In the genomic region with DNA sequence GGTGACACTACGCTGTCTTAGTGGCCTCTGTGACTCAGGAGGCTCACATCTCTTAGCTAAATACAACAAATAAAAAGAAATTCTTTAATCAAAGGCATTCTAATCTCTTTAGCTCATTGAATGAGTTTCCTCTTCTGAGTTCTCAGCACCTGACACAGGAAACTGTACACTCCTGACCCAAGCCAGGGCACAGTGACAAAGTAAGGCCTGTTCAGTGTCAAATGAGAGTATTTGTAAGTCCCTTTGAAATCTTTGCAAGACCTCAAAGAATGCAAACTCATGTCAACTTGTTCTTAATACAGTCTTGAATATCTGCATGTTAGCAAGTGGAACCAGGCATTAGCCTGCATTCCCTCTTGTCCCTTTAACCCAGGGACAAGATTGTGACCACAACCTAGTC, we compare ENCODE assay signal across 19 mouse cellular contexts. TPM values are rescaled to one million over a fixed set of nuclear protein-coding genes. Genes with fewer than 3 reads are reported as not detected.
DNase-seq lines count a peak whose midpoint lies in the region; ATAC-seq lines count a peak whose summit lies in the region.
"Had no signal": no experiment of that assay in that cellular context is flagged by ENCODE, and none has a peak within 500 bp of the region (broad histone marks: within the 10 kb centered on the region; RNA-seq: fewer than 3 reads in every experiment).

No protein-coding gene starts in this region.

- 71% methylated on average over 1 of the region's 1 CpGs for WGBS in midbrain, embryonic 11.5 days
- 77% methylated on average over 1 of the region's 1 CpGs for WGBS in midbrain, embryonic 15.5 days

- no peaks in the 10 kb centered on the region for H3K9me3 ChIP-seq in midbrain, embryonic 11.5 days (ENCODE audit: control insufficient read depth, low read length)
- H3K9me3 ChIP-seq in midbrain, embryonic 15.5 days, result no peaks in the 10 kb centered on the region
- H3K9me3 ChIP-seq: embryonic facial prominence, embryonic 13.5 days; forebrain, embryonic 13.5 days; forebrain, embryonic 15.5 days had no signal

- peak; percentile 58 for DNase-seq in heart, adult 11 months
- DNase-seq in heart, postnatal 4 days, result no peak
- peak; percentile 70 for DNase-seq in midbrain, embryonic 11.5 days (ENCODE audit: low spot score, missing footprints)
- DNase-seq in gastrocnemius, postnatal 25 days, result no peak
- DNase-seq: adrenal gland, adult 8-10 months; adrenal gland, postnatal 14 days; adrenal gland, postnatal 36 days; cerebellum, adult 11-12 months; cerebellum, adult 2 months; cerebellum, adult 9-10 months; cerebellum, postnatal 10 days; cerebellum, postnatal 25 days; forebrain, postnatal 0 days had no signal

- no peak overlapping the region for H3K27ac ChIP-seq in midbrain, embryonic 11.5 days (ENCODE audit: low read depth, low read length)
- no peak overlapping the region for H3K27ac ChIP-seq in midbrain, embryonic 15.5 days
- H3K27ac ChIP-seq: embryonic facial prominence, embryonic 13.5 days; forebrain, embryonic 13.5 days; forebrain, embryonic 15.5 days had no signal

- no peaks in the 10 kb centered on the region for H3K27me3 ChIP-seq in midbrain, embryonic 11.5 days (ENCODE audit: control insufficient read depth, insufficient read depth, low read length)
- no peaks in the 10 kb centered on the region for H3K27me3 ChIP-seq in midbrain, embryonic 15.5 days (replicated peaks)
- H3K27me3 ChIP-seq: embryonic facial prominence, embryonic 13.5 days; forebrain, embryonic 13.5 days; forebrain, embryonic 15.5 days; Patski had no signal

- no peaks in the 10 kb centered on the region for H3K36me3 ChIP-seq in midbrain, embryonic 11.5 days (ENCODE audit: control insufficient read depth, insufficient read depth, low read length)
- H3K36me3 ChIP-seq in midbrain, embryonic 15.5 days (replicated peaks), result no peaks in the 10 kb centered on the region
- H3K36me3 ChIP-seq: embryonic facial prominence, embryonic 13.5 days; forebrain, embryonic 15.5 days had no signal

- no peak overlapping the region for H3K9ac ChIP-seq in midbrain, embryonic 11.5 days (ENCODE audit: low read length)
- no peak overlapping the region for H3K9ac ChIP-seq in midbrain, embryonic 15.5 days
- H3K9ac ChIP-seq: embryonic facial prominence, embryonic 13.5 days; forebrain, embryonic 13.5 days; forebrain, embryonic 15.5 days; forebrain, postnatal 0 days had no signal

- H3K4me3 ChIP-seq in midbrain, embryonic 11.5 days (ENCODE audit: low read depth, low read length), result no peak overlapping the region
- no peak overlapping the region for H3K4me3 ChIP-seq in midbrain, embryonic 15.5 days
- H3K4me3 ChIP-seq: embryonic facial prominence, embryonic 13.5 days; forebrain, embryonic 13.5 days; forebrain, embryonic 15.5 days had no signal

- H3K4me2 ChIP-seq in midbrain, embryonic 11.5 days, result no peak overlapping the region
- no peak overlapping the region for H3K4me2 ChIP-seq in midbrain, embryonic 15.5 days
- H3K4me2 ChIP-seq: embryonic facial prominence, embryonic 13.5 days; forebrain, embryonic 13.5 days; forebrain, embryonic 15.5 days had no signal

- no peak for ATAC-seq in midbrain, embryonic 11.5 days (ENCODE audit: low FRiP score)
- ATAC-seq in midbrain, embryonic 15.5 days (replicated peaks), result no peak
- ATAC-seq: activated CD4-positive, CD25-positive, alpha-beta regulatory T cell, adult 4 months; forebrain, embryonic 13.5 days; forebrain, embryonic 15.5 days; forebrain, postnatal 0 days; Patski had no signal

- H3K4me1 ChIP-seq in midbrain, embryonic 11.5 days (ENCODE audit: control insufficient read depth, insufficient read depth, low read length), result no peaks in the 10 kb centered on the region
- H3K4me1 ChIP-seq in midbrain, embryonic 15.5 days, result no peaks in the 10 kb centered on the region
- H3K4me1 ChIP-seq: forebrain, embryonic 13.5 days; forebrain, embryonic 15.5 days had no signal

RNA-seq across cellular contexts. Expression of a gene that starts 18.8 kb away (rescaled TPM):
- 10 to 100 TPM; 13.7 to 15.5 TPM for total RNA-seq in heart, postnatal 4 days (2021)
- polyA plus RNA-seq in midbrain, embryonic 11.5 days (2014; fragmentation: Nextera tagmentation; extraction: Ambion mirVana), result 186 and 217 TPM in 2 replicates
- polyA plus RNA-seq in midbrain, embryonic 15.5 days (2015; fragmentation: Nextera tagmentation; extraction: Ambion mirVana), result 375 and 400 TPM in 2 replicates
- total RNA-seq in gastrocnemius, postnatal 25 days (2021), result 1 to 10 TPM; 3.7 to 3.9 TPM
- polyA plus RNA-seq: activated CD4-positive, CD25-positive, alpha-beta regulatory T cell, adult 4 months had no signal

Comparison
In these comparisons a context has a peak if more than half of its experiments do, and no peak if none do; other contexts are left out.
1. DNase-seq: peak in heart, adult 11 months (single experiment) and midbrain, embryonic 11.5 days (single experiment); none in heart, postnatal 4 days (single experiment) and gastrocnemius, postnatal 25 days (single experiment).